Mouse (Mus musculus): ENCODE data around the gene Zfp750. TPM values are rescaled to one million over a fixed set of nuclear protein-coding genes. Genes with fewer than 3 reads are reported as not detected.

Gene Zfp750
- 0.10 TPM for polyA plus RNA-seq (2017; shearing (Covaris generic))

DNA sequence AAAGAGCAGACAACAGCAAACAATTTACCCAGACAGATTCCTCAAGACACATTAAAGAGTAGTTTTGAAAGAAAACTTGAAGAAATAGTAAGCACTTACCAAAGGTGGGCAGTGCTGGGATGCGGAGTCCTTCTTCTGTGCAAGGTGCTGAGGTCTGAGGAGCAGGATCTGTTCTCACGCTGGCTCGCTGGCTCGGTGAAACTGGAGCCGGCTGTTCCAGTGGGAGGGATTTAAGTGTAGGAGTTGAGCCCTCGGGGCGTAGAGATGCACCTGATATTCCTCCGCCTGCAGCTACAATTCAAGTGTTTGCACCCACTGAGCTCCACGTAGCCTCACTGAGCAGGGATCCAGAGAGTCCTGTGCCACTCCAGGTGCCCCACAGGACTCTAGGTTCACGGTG is at the start of gene Zfp750:
Gene Zfp750, minus strand, starts transcription at position 203 of the 400 bp plus-strand sequence.

Other genes starting within 250 kb of the Zfp750 start
- 77.7 TPM for gene Wdr45b, start 164.9 kb downstream of the Zfp750 start, polyA plus RNA-seq (2017; shearing (Covaris generic))
- gene Rab40b, start 131.1 kb downstream of the Zfp750 start, polyA plus RNA-seq (2017; shearing (Covaris generic)): not detected
- gene Fn3krp, start 97.9 kb downstream of the Zfp750 start, polyA plus RNA-seq (2017; shearing (Covaris generic)): 0.63 TPM
- not detected for gene Fn3k, start 84.4 kb downstream of the Zfp750 start, polyA plus RNA-seq (2017; shearing (Covaris generic))
- 36.6 TPM for gene Tbcd, start 67.4 kb downstream of the Zfp750 start, polyA plus RNA-seq (2017; shearing (Covaris generic))
- 8.5 TPM for gene B3gntl1, start 153.8 kb upstream of the Zfp750 start, polyA plus RNA-seq (2017; shearing (Covaris generic))
- 1.1 TPM for gene Metrnl, start 182.2 kb upstream of the Zfp750 start, polyA plus RNA-seq (2017; shearing (Covaris generic))